Mouse (Mus musculus) cerebellum, postnatal 25 days (tissue): ENCODE measurements around the gene B4galt2.

Experiments used
- DNase-seq, 2 experiments: peaks; one replicate each; pipeline ENCODE4 v3.0.0; 2021; ENCODE audit warnings: mixed read lengths in 2 of 2

The B4galt2 gene

DNA sequence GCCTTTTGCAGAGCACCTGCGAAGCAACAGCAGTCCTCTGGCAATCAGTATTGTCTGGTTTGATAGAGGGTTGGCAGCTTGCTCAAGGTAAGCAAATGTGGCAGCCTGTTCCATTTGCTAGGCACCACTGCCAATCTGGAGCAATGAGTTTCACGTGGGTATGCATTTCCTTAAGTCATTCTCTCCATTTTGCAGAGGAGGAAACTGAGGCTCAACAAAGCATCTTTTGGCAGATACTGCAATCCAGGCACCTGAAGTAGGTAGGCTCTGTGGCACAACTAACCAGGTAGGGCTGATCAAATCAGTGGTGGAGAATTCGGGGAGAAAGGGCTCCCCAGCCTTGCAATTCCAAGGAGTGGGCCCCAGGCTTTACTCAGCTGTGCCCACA lies 48.8 kb downstream of the B4galt2 start, which contains the start of gene Slc6a9:
Gene Slc6a9, plus strand, starts transcription at position 50 of the 388 bp plus-strand sequence.
- DNase-seq: no peak

GRCm38 (mm10) chr4:117831920-117832691 lies 51.2 kb downstream of the B4galt2 start:
- DNase-seq: no peak

GRCm38 (mm10) chr4:117831499-117831898 lies 51.8 kb downstream of the B4galt2 start:
- no peak for DNase-seq

GRCm38 (mm10) chr4:117830801-117831200 lies 52.5 kb downstream of the B4galt2 start:
- no peak for DNase-seq

GRCm38 (mm10) chr4:117830124-117830551 lies 53.1 kb downstream of the B4galt2 start:
- peak in 1 of 2 experiments; percentile 37 for DNase-seq

DNA sequence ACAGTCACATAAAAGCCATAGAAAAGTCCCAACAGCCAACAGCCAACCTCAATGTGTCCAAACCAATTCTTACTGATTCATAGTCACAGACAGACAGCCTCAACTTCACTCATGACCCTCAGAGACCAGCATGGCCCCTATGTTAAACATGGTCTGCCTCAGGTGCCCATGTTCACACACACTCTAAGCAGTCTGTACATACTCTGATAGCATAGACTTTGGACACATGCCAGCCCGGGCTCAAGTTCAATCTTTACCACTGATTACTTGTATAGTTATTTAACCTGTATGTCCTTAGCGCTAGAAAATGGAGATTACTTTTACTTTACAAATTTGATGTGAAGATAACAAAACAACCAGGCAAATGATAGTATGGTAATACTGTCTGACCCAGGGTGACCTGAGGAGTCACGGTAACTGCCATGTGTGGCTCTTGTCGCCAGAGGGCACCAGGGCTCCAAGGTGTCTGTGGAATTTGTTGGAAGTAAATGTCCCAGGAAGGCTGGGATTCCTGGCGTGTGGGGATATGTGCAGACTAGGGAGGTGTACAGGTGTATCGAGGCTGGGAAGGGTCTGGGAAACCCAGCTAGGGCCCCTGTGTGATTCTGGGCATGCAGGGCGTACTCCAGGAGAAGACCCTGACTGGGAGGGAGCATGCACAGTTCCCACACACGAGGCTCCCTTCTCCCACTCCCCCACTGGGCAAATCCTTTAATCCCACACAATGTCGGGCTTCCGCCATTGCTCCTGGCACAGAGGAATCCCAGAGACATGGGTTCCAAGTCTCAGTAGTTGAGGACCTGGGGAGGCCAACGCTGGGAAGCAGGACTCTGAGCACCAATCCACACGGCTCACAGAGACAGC lies 53.8 kb downstream of the B4galt2 start:
- peak; percentile 83 to 90 for DNase-seq

DNA sequence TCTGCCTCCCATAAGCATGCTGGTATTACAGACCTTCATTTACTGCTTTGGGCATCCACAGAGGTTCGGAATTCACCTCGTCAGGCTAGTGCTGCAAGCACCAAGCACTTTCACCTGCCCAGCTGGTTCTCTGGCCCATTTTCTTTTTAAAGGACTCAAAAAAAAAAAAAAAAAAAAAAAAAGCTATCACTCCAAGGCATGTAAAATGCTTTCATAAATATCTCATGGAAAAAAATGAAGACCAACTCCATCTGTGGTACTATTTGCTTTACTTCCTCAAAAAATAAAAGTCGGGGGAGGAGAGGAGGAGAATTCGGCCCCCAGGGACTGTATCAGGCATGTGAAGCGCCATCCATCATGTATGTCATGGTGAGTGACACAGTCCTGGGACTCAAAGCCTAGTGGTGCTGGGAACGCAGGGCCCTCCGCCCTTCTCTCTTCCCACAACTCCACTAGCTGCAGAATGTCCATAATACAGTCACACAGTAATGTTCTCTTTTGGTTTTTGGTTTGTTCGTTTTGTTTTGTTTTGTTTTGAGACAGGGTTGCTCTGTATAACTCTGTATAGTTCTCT lies 54.6 kb downstream of the B4galt2 start:
- DNase-seq: no peak
